Mouse (Mus musculus) MEL-GATA-1-ER (cell line): ENCODE results near the gene Tomm7.
"Not testable (repeated sequence)": the region's sequence is repeated elsewhere in the genome, so short reads cannot be mapped to it uniquely, and the experiment has no call there.

ENCODE experiments used
- DNase-seq: peaks from one replicate; pipeline ENCODE4 v3.0.0-alpha.2; 2012; ENCODE audit warnings: low read depth; ENCODE audit errors: extremely low read depth

The Tomm7 gene

GRCm38 (mm10) chr5:23843674-23844530 lies at the start of gene Tomm7:
TSS of gene Tomm7 (minus strand) at chr5:23844161.
- DNase-seq, result peak; percentile 97

GRCm38 (mm10) chr5:23893156-23893863 lies 49.3 kb upstream of the Tomm7 start:
- DNase-seq, result no peak

GRCm38 (mm10) chr5:23890734-23891133 lies 46.8 kb upstream of the Tomm7 start:
- DNase-seq, result peak; percentile 55

GRCm38 (mm10) chr5:23889461-23889860 lies 45.5 kb upstream of the Tomm7 start:
- no peak for DNase-seq

GRCm38 (mm10) chr5:23887111-23887510 lies 43.1 kb upstream of the Tomm7 start:
- DNase-seq, result no peak

GRCm38 (mm10) chr5:23874457-23874856 lies 30.5 kb upstream of the Tomm7 start:
- DNase-seq, result no peak

GRCm38 (mm10) chr5:23872586-23872985 lies 28.6 kb upstream of the Tomm7 start:
- no peak for DNase-seq

- DNase-seq, result not testable (repeated sequence)
Measured at GRCm38 (mm10) chr5:23871323-23871722, 27.4 kb upstream of the Tomm7 start.

GRCm38 (mm10) chr5:23865941-23866340 lies 22.0 kb upstream of the Tomm7 start:
- no peak for DNase-seq

- DNase-seq, result no peak
Measured at GRCm38 (mm10) chr5:23864054-23864965, 20.3 kb upstream of the Tomm7 start.

- DNase-seq, result no peak
Measured at GRCm38 (mm10) chr5:23863166-23864053, 19.4 kb upstream of the Tomm7 start.

- no peak for DNase-seq
Measured at GRCm38 (mm10) chr5:23862291-23862690, 18.3 kb upstream of the Tomm7 start.

GRCm38 (mm10) chr5:23861721-23862120 lies 17.8 kb upstream of the Tomm7 start:
- no peak for DNase-seq

- DNase-seq, result no peak
Measured at GRCm38 (mm10) chr5:23859896-23860295, 15.9 kb upstream of the Tomm7 start.

- no peak for DNase-seq
Measured at GRCm38 (mm10) chr5:23859087-23859718, 15.2 kb upstream of the Tomm7 start.

GRCm38 (mm10) chr5:23858643-23859042 lies 14.7 kb upstream of the Tomm7 start:
- DNase-seq, result no peak

GRCm38 (mm10) chr5:23858001-23858400 lies 14.0 kb upstream of the Tomm7 start:
- no peak for DNase-seq

GRCm38 (mm10) chr5:23857189-23857588 lies 13.2 kb upstream of the Tomm7 start:
- DNase-seq, result no peak

GRCm38 (mm10) chr5:23856164-23856563 lies 12.2 kb upstream of the Tomm7 start:
- no peak for DNase-seq

- no peak for DNase-seq
Measured at GRCm38 (mm10) chr5:23855484-23855883, 11.5 kb upstream of the Tomm7 start.
